Mouse (Mus musculus) left cerebral cortex, adult 2 months (tissue): ENCODE data around the gene Asxl1. TPM values are rescaled to one million over a fixed set of nuclear protein-coding genes. Genes with fewer than 3 reads are reported as not detected.

ENCODE experiments used
- DNase-seq, 2 experiments: peaks; one replicate each; pipeline ENCODE4 v3.0.0; 2021 to 2022; ENCODE audit warnings: low spot score in 2 of 2, mixed read lengths in 1 of 2; ENCODE audit errors: extremely low spot score in 1 of 2
- H3K27ac ChIP-seq: fragments of 200-600 bp; 2 replicates; pipeline ENCODE4 v1.8.1; 2022
- H3K4me3 ChIP-seq: fragments of 200-600 bp; 2 replicates; pipeline ENCODE4 v1.8.1; 2022
- CTCF ChIP-seq: fragments of 200-600 bp; IDR thresholded peaks from 2 replicates; pipeline ENCODE4 v1.8.1; 2022; ENCODE audit warnings: antibody characterized with exemption, mild to moderate bottlenecking, moderate library complexity
- intact Hi-C: fragments of 180-260 bp; cut with DNase I; formaldehyde crosslinking; loops from one replicate; pipeline ENCODE4 v1.15.1; 2025
- total RNA-seq, 2 experiments: library from RNA; stranded (reverse); gene quantifications; 2 replicates each; pipeline ENCODE4 v1.2.3; 2021

Asxl1 gene
- total RNA-seq, 2 experiments from 2014 or later = 35.6 to 38.9 TPM

GRCm38 (mm10) chr2:153418381-153418780 is 72.8 kb downstream of the Asxl1 start:
- no peak for DNase-seq
- Histone ChIP-seq H3K27ac (no peak overlapping the region), H3K4me3 (no peak overlapping the region)
- intact Hi-C loops = loop anchor here (10.0 kb wide), 1 partner anchor 274 kb away; no protein-coding TSS in a partner anchor
- no peak for TF ChIP-seq CTCF

- DNase-seq = no peak
- Histone ChIP-seq H3K27ac (no peak overlapping the region), H3K4me3 (no peak overlapping the region)
- intact Hi-C loops = no loop called here
- peak; percentile 58 for TF ChIP-seq CTCF
Observed at GRCm38 (mm10) chr2:153421233-153421632, 75.6 kb downstream of the Asxl1 start.

- intact Hi-C loops = no loop called here
- Histone ChIP-seq H3K27ac (no peak overlapping the region; the same call in 1 of the 2 replicates), H3K4me3 (no peak overlapping the region)
- DNase-seq = peak in 1 of 2 experiments; percentile 36
- no peak for TF ChIP-seq CTCF
Observed at GRCm38 (mm10) chr2:153422051-153422450, 76.4 kb downstream of the Asxl1 start.

- H3K27ac ChIP-seq = no peak overlapping the region; the same call in 1 of the 2 replicates
Observed at GRCm38 (mm10) chr2:153423113-153423512, 77.5 kb downstream of the Asxl1 start.

GRCm38 (mm10) chr2:153424557-153424956 is 78.9 kb downstream of the Asxl1 start:
- DNase-seq = no peak
- Histone ChIP-seq H3K4me3 (no peak overlapping the region), H3K27ac (peak overlapping the region; percentile 6; the same call in 1 of the 2 replicates)
- intact Hi-C loops = no loop called here
- no peak for TF ChIP-seq CTCF

More at GRCm38 (mm10) chr2:153423113-153423512, 77.5 kb downstream of the Asxl1 start:
- DNase-seq = no peak
- TF ChIP-seq CTCF = no peak
- H3K4me3 ChIP-seq = no peak overlapping the region
- intact Hi-C loops = no loop called here

GRCm38 (mm10) chr2:153425124-153425844 is 79.7 kb downstream of the Asxl1 start:
- DNase-seq = no peak
- intact Hi-C loops = no loop called here
- no peak for TF ChIP-seq CTCF
- peak overlapping the region; percentile 56; the same call in 1 of the 2 replicates for H3K27ac ChIP-seq
- no peak overlapping the region for H3K4me3 ChIP-seq

GRCm38 (mm10) chr2:153425998-153426670 is 80.5 kb downstream of the Asxl1 start:
- Histone ChIP-seq H3K27ac (peak overlapping the region; percentile 56), H3K4me3 (no peak overlapping the region)
- TF ChIP-seq CTCF = no peak
- DNase-seq = peak in 1 of 2 experiments; percentile 51
- intact Hi-C loops = no loop called here

- TF ChIP-seq CTCF = no peak
- DNase-seq = no peak
- intact Hi-C loops = no loop called here
- Histone ChIP-seq H3K4me3 (no peak overlapping the region), H3K27ac (0 out of 2 replicates have a peak overlapping the region, but pooled peaks have one; percentile 64)
Observed at GRCm38 (mm10) chr2:153426931-153427330, 81.3 kb downstream of the Asxl1 start.

- Histone ChIP-seq H3K4me3 (no peak overlapping the region), H3K27ac (peak overlapping the region; percentile 59; the same call in 1 of the 2 replicates)
- intact Hi-C loops = no loop called here
- TF ChIP-seq CTCF = no peak
- no peak for DNase-seq
Observed at GRCm38 (mm10) chr2:153428485-153428884, 82.9 kb downstream of the Asxl1 start.

- intact Hi-C loops = no loop called here
- TF ChIP-seq CTCF = no peak
- no peak overlapping the region for H3K27ac ChIP-seq
- DNase-seq = no peak
- no peak overlapping the region for H3K4me3 ChIP-seq
Observed at GRCm38 (mm10) chr2:153430571-153430970, 84.9 kb downstream of the Asxl1 start.

- no peak for DNase-seq
- H3K27ac ChIP-seq = 0 out of 2 replicates have a peak overlapping the region, but pooled peaks have one; percentile 19
- H3K4me3 ChIP-seq = no peak overlapping the region
- intact Hi-C loops = no loop called here
- no peak for TF ChIP-seq CTCF
Observed at GRCm38 (mm10) chr2:153432492-153432891, 86.9 kb downstream of the Asxl1 start.

GRCm38 (mm10) chr2:153433859-153434258 is 88.2 kb downstream of the Asxl1 start:
- Histone ChIP-seq H3K4me3 (no peak overlapping the region), H3K27ac (no peak overlapping the region)
- intact Hi-C loops = no loop called here
- TF ChIP-seq CTCF = no peak
- DNase-seq = no peak
